Comparison of ENCODE assay signal across 8 mouse cellular contexts in the genomic region with DNA sequence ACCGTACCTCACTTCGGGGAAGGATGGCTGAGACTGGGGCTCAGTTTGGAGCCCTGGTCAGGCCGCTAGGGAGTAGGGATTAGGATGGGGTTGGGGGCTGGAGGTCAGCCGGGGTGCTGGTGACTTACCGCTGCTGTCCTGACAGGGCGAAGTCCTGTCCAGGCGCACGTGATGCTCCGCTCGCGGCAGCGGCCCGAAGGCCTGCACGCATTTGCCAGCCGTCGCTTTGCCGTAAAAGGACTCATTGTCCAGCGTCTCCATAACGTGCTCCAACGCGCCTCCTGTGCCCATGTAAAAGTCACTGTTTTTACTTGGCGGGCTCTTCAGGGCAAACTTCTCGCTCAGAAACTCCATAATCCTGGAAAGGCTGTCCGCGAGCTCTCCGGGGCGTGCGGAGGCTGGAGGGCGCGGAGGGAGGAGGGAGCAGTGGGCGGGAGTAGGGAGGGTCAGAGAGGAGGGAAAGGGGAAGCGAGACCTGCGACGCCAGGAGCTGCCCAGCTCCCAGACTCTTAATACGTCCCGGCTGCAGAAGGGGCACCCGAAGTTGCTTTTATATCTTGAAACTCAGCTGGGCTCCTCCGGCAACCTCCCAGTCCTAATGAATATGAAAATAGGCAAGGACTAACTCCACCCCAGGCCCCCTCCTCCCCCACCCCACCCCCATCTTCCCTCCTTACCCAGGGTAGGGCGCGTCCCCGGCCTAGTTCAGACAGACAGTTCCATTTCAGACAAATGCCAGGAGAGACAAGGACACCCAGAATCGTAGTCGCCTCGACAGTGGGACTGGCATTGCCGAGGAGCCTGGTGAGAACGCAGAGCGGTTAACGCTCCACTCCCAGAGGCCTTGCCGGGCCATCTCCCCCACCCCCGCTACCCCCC. TPM values are rescaled to one million over a fixed set of nuclear protein-coding genes. Genes with fewer than 3 reads are reported as not detected.
DNase-seq lines count a peak whose midpoint lies in the region; ATAC-seq and TF ChIP-seq lines count a peak whose summit lies in the region.

No protein-coding gene starts in this region.

- TF ChIP-seq CTCF in midbrain, postnatal 0 days (IDR thresholded peaks at IDR 0.05) = no peak

- no peak overlapping the region for H3K9ac ChIP-seq in midbrain, postnatal 0 days (replicated peaks; ENCODE audit: low read length, poor library complexity, severe bottlenecking)

- WGBS in limb, embryonic 10.5 days = under 1% methylated on average over 49 of the region's 50 CpGs
- under 1% methylated on average over 45 of the region's 50 CpGs for WGBS in midbrain, postnatal 0 days

- peaks cover 61% of the 10 kb centered on the region for H3K27me3 ChIP-seq in limb, embryonic 10.5 days (ENCODE audit: low read depth, poor library complexity, severe bottlenecking)
- H3K27me3 ChIP-seq in midbrain, postnatal 0 days (ENCODE audit: insufficient read depth, low read length) = peaks cover 51% of the 10 kb centered on the region

- H3K4me2 ChIP-seq in midbrain, postnatal 0 days (ENCODE audit: low read depth, low read length, poor library complexity, severe bottlenecking) = peak overlapping the region; percentile 13; the same call in 1 of the 2 replicates

- H3K27ac ChIP-seq in limb, embryonic 10.5 days = peak overlapping the region; percentile 83
- H3K27ac ChIP-seq in midbrain, postnatal 0 days (ENCODE audit: low read depth, low read length) = no peak overlapping the region

- peak; percentile 16 to 25 for DNase-seq in cerebellum, postnatal 25 days
- no peak for DNase-seq in cerebellum, adult 11-12 months
- peak; percentile 84 for DNase-seq in embryo, embryonic 9.5 days (ENCODE audit: extremely low spot score)
- peak; percentile 82 for DNase-seq in limb, embryonic 10.5 days (ENCODE audit: low spot score)
- no peak for DNase-seq in midbrain, postnatal 0 days (ENCODE audit: low spot score)
- no peak for DNase-seq in frontal cortex, postnatal 25 days (ENCODE audit: low spot score in 2 of 2)
- DNase-seq in right cerebral cortex, postnatal 36 days (ENCODE audit: low spot score in 2 of 2) = no peak

- peak overlapping the region; percentile 58 for H3K4me3 ChIP-seq in limb, embryonic 10.5 days
- H3K4me3 ChIP-seq in midbrain, postnatal 0 days (ENCODE audit: low read depth, low read length) = 0 out of 2 replicates have a peak overlapping the region, but pooled peaks have one; percentile 12

- ATAC-seq in hematopoietic stem cell, adult 5-6 weeks (replicated peaks in 1 of 2; ENCODE audit: insufficient read depth in 1 of 2, low FRiP score in 2 of 2, low TSS enrichment in 1 of 2, low read depth in 1 of 2, poor library complexity in 2 of 2, severe bottlenecking in 2 of 2) = peak; percentile 51 to 68
- no peak for ATAC-seq in midbrain, postnatal 0 days (ENCODE audit: low FRiP score)

- no peaks in the 10 kb centered on the region for H3K9me3 ChIP-seq in limb, embryonic 10.5 days (replicated peaks)
- H3K9me3 ChIP-seq in midbrain, postnatal 0 days (ENCODE audit: low read length) = no peaks in the 10 kb centered on the region

- no peaks in the 10 kb centered on the region for H3K36me3 ChIP-seq in limb, embryonic 10.5 days
- no peaks in the 10 kb centered on the region for H3K36me3 ChIP-seq in midbrain, postnatal 0 days (ENCODE audit: insufficient read depth, low read length)

- peaks cover 38% of the 10 kb centered on the region for H3K4me1 ChIP-seq in limb, embryonic 10.5 days
- H3K4me1 ChIP-seq in midbrain, postnatal 0 days (ENCODE audit: insufficient read depth, low read length) = no peaks in the 10 kb centered on the region

RNA-seq across cellular contexts. Expression of a gene that starts 1.5 kb away (rescaled TPM):
- not detected in 2 replicates for total RNA-seq in hematopoietic stem cell, adult 5-6 weeks (2017)
- polyA plus RNA-seq in limb, embryonic 10.5 days (2016; fragmentation: Nextera tagmentation; extraction: Ambion mirVana) = 7.8 and 11.2 TPM in 2 replicates
- not detected in 2 replicates for total RNA-seq in midbrain, postnatal 0 days (2014; rRNA removed)
- 0.38 and 0.60 TPM in 2 replicates for polyA plus RNA-seq in midbrain, postnatal 0 days (2015; fragmentation: Nextera tagmentation; extraction: Ambion mirVana)

Comparison
In these comparisons a context has a peak if more than half of its experiments do, and no peak if none do; other contexts are left out.
1. DNase-seq: peak in cerebellum, postnatal 25 days (2 of 2), embryo, embryonic 9.5 days (single experiment) and limb, embryonic 10.5 days (single experiment); none in cerebellum, adult 11-12 months (single experiment), midbrain, postnatal 0 days (single experiment), frontal cortex, postnatal 25 days (0 of 2) and right cerebral cortex, postnatal 36 days (0 of 2).